Mouse (Mus musculus) gastrocnemius, adult 8-10 months (tissue): ENCODE results near the gene Arhgap1. TPM values are rescaled to one million over a fixed set of nuclear protein-coding genes. Genes with fewer than 3 reads are reported as not detected.

ENCODE experiments used
- DNase-seq, 2 experiments: peaks; one replicate each; pipeline ENCODE4 v3.0.0; 2022; ENCODE audit warnings: low spot score in 2 of 2
- total RNA-seq, 4 experiments: library from RNA; stranded (reverse); gene quantifications; 2 replicates each; pipeline ENCODE4 v1.2.4; 2022

Gene Arhgap1
- total RNA-seq, 4 experiments from 2014 or later = 3.8 to 7.9 (median 4.9) TPM

GRCm38 (mm10) chr2:91695436-91696224, 46.0 kb downstream of the Arhgap1 start:
- DNase-seq = no peak

GRCm38 (mm10) chr2:91696225-91696590, 46.5 kb downstream of the Arhgap1 start:
- DNase-seq = no peak

- DNase-seq = no peak
Observed at GRCm38 (mm10) chr2:91699225-91699624, 49.6 kb downstream of the Arhgap1 start.

GRCm38 (mm10) chr2:91701366-91701765, 51.7 kb downstream of the Arhgap1 start:
- DNase-seq = no peak

GRCm38 (mm10) chr2:91705736-91706135, 56.1 kb downstream of the Arhgap1 start:
- DNase-seq = no peak

- no peak for DNase-seq
Observed at GRCm38 (mm10) chr2:91706456-91706855, 56.8 kb downstream of the Arhgap1 start.

- no peak for DNase-seq
Observed at GRCm38 (mm10) chr2:91708361-91708760, 58.7 kb downstream of the Arhgap1 start.

- DNase-seq = peak; percentile 85 to 88
Observed at GRCm38 (mm10) chr2:91710272-91711234, 60.9 kb downstream of the Arhgap1 start, which contains the start of the genes Atg13 and Harbi1. TSS of gene Atg13 (minus strand) at chr2:91710576. TSS of gene Harbi1 (plus strand) at chr2:91710852.

- no peak for DNase-seq
Observed at GRCm38 (mm10) chr2:91711256-91711925, 61.7 kb downstream of the Arhgap1 start.

GRCm38 (mm10) chr2:91714921-91715320, 65.3 kb downstream of the Arhgap1 start:
- no peak for DNase-seq

- no peak for DNase-seq
Observed at GRCm38 (mm10) chr2:91718276-91718675, 68.6 kb downstream of the Arhgap1 start.

Other genes starting within 250 kb of the Arhgap1 start
- 10 to 100 TPM; 15.2 to 21.6 (median 18.8) TPM for gene 1110051M20Rik, start 205.2 kb upstream of the Arhgap1 start, total RNA-seq
- gene Lrp4, start 192.3 kb upstream of the Arhgap1 start, total RNA-seq = 1 to 10 TPM; 6.9 to 9.4 (median 9.2) TPM
- gene Ckap5, start 123.1 kb upstream of the Arhgap1 start, total RNA-seq = 10 to 100 TPM; 27.3 to 38.2 (median 34.4) TPM
- gene F2, start 13.4 kb upstream of the Arhgap1 start, total RNA-seq = under 1 TPM in 2 of 4 experiments, not detected in 2; 0.19 to 0.75 TPM
- 1 to 10 TPM; 2.1 to 2.7 (median 2.4) TPM for gene Zfp408, start 69 bp upstream of the Arhgap1 start, total RNA-seq
- gene Atg13, start 60.7 kb downstream of the Arhgap1 start, total RNA-seq = 10 to 100 TPM; 33.9 to 36.1 (median 35.5) TPM
- gene Harbi1, start 61.0 kb downstream of the Arhgap1 start, total RNA-seq = 1 to 10 TPM; 5.6 to 7.4 (median 6.6) TPM
- gene Ambra1, start 80.3 kb downstream of the Arhgap1 start, total RNA-seq = 10 to 100 TPM; 13.7 to 15.9 (median 14.9) TPM